Mouse (Mus musculus): Measurements from ENCODE around the gene Rab3gap1.

- TF ChIP-seq FLI1 (IDR thresholded peaks at IDR 0.05; ENCODE audit: low read length), result no peak
- no peak for TF ChIP-seq GATA1 (IDR thresholded peaks at IDR 0.05; ENCODE audit: borderline replicate concordance, low read length)
Measured at GRCm38 (mm10) chr1:127869276-127869675, 703 bp downstream of the Rab3gap1 start.

All from megakaryocyte, embryonic 14.5 days (primary cell).